Mouse (Mus musculus) ES-E14 (cell line): Measurements from ENCODE around the gene Aamp. TPM values are rescaled to one million over a fixed set of nuclear protein-coding genes. Genes with fewer than 3 reads are reported as not detected.

ENCODE experiments used
- DNase-seq: peaks from one replicate; pipeline ENCODE4 v3.0.0-alpha.2; 2013; ENCODE audit warnings: low read depth, low spot score
- H3K27ac ChIP-seq: 2 replicates; pipeline ENCODE4 v1.5.1; 2012; ENCODE audit warnings: low read depth, mild to moderate bottlenecking, low read length, moderate library complexity, mixed read lengths; ENCODE audit not compliant: poor library complexity, insufficient read depth, severe bottlenecking
- H3K36me3 ChIP-seq: 2 replicates; pipeline ENCODE4 v1.6.1; 2012; ENCODE audit warnings: mild to moderate bottlenecking, low read length, moderate library complexity, mixed read lengths; ENCODE audit not compliant: control insufficient read depth, poor library complexity, insufficient read depth, severe bottlenecking
- H3K4me1 ChIP-seq, 2 experiments: fragments of 150-350 bp in 1 of 2; sonication (generic) in 1 of 2; 2 replicates each; pipeline ENCODE4 v1.6.1; 2012; ENCODE audit warnings: low read length in 2 of 2, mild to moderate bottlenecking in 1 of 2, mixed read lengths in 1 of 2; ENCODE audit not compliant: control insufficient read depth in 2 of 2, insufficient read depth in 2 of 2, poor library complexity in 1 of 2
- H3K4me3 ChIP-seq, 2 experiments: fragments of 150-350 bp in 1 of 2; sonication (generic) in 1 of 2; 2 replicates each; pipeline ENCODE4 v1.5.1; 2012; ENCODE audit warnings: low read length in 2 of 2, low read depth in 1 of 2, mild to moderate bottlenecking in 1 of 2, mixed read lengths in 1 of 2; ENCODE audit not compliant: insufficient read depth in 1 of 2, poor library complexity in 1 of 2, severe bottlenecking in 1 of 2
- H3K9ac ChIP-seq: 2 replicates; pipeline ENCODE4 v1.6.1; 2012; ENCODE audit warnings: low read depth, mild to moderate bottlenecking, low read length, mixed read lengths; ENCODE audit not compliant: poor library complexity, insufficient read depth, severe bottlenecking
- H3K9me3 ChIP-seq: fragments of 150-350 bp; sonication (generic); 2 replicates; pipeline ENCODE4 v1.6.1; 2012; ENCODE audit warnings: low read depth, mild to moderate bottlenecking, low read length; ENCODE audit not compliant: control insufficient read depth, insufficient read depth
- CHD2 ChIP-seq: IDR thresholded peaks from 2 replicates; pipeline ENCODE4 v1.6.1; 2014; ENCODE audit warnings: mild to moderate bottlenecking, low read depth, low read length, inconsistent platforms
- HCFC1 ChIP-seq: IDR thresholded peaks from 2 replicates; pipeline ENCODE4 v1.6.1; 2012; ENCODE audit warnings: low read length, inconsistent platforms, borderline replicate concordance; ENCODE audit not compliant: insufficient read depth
- MAFK ChIP-seq: IDR thresholded peaks from 2 replicates; pipeline ENCODE4 v1.6.1; 2014; ENCODE audit warnings: mild to moderate bottlenecking, low read depth, low read length, inconsistent platforms; ENCODE audit not compliant: insufficient read depth
- ZC3H11A ChIP-seq: IDR thresholded peaks from 2 replicates; pipeline ENCODE4 v1.6.1; 2012; ENCODE audit warnings: low read depth, mild to moderate bottlenecking, inconsistent platforms, low read length, borderline replicate concordance
- ZNF384 ChIP-seq: IDR thresholded peaks from 2 replicates; pipeline ENCODE4 v1.6.1; 2012; ENCODE audit warnings: low read depth, low read length, inconsistent platforms
- in situ Hi-C, 2 experiments: fragments of 600-800 bp; cut with MboI; formaldehyde crosslinking; loops; one replicate each; pipeline ENCODE4 v1.15.1; 2025; ENCODE audit warnings: low sequenced_read_pairs in 2 of 2, inconsistent platforms in 1 of 2; ENCODE audit not compliant: unreplicated experiment in 2 of 2
- total RNA-seq: library from RNA; depleted of rRNA; stranded (reverse); fragments of 300-350 nt; gene quantifications from 2 replicates; pipeline ENCODE4 v1.2.3, GENCODE M21; 2012

Aamp gene
- total RNA-seq, 1 experiment: 138 TPM

DNA sequence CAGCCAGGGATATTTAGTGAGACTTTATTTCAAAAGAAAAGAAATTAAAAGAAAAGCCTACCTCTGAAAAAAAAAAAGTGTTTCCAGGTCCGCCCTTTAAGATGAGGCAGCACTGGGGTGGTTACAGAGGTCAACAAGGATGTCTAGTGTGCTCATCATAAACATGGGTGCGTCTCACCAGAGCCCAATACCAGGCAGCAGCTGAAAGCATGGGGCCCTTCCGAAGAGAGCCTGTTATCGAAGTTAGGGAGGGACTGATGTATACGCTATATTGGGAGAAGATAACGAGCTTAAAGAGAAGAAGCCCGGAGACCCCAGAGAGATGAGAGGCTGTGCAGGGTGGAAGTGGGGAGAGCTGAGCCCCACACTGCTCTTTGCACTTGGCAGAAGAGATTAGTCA lies 45.4 kb downstream of the Aamp start:
- no peak overlapping the region for H3K27ac ChIP-seq
- no peak overlapping the region for H3K4me3 ChIP-seq
- no peak for DNase-seq
- peaks cover 2% of the 10 kb centered on the region; the same call in 1 of the 2 replicates for H3K36me3 ChIP-seq
- peaks cover 5 to 11% of the 10 kb centered on the region in 2 experiments for H3K4me1 ChIP-seq
- H3K9ac ChIP-seq: 0 out of 2 replicates have a peak overlapping the region, but pooled peaks have one; percentile 19
- no peaks in the 10 kb centered on the region for H3K9me3 ChIP-seq
- in situ Hi-C loops: no loop called here
- no peak for TF ChIP-seq MAFK
- no peak for TF ChIP-seq CHD2
- TF ChIP-seq ZNF384: no peak

DNA sequence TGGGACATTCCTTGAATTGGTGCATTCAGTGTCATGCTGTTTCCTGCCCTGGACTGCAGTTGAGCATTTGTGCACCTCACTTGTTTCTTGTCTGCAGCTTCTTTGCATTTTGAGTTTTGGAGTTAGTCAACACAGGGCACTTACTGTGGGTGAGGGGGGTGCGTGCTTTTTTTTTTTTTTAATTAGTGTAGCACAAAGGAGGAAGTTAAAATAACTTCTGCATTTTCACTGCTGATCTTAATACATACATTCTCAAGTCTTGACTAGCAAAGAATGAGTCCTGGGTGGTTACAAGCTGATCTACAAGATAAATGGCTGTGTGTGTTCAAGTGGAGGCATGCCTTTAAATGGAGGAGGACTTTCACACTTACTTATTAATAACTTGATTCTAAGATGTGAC lies 46.4 kb downstream of the Aamp start:
- no peak overlapping the region for H3K9ac ChIP-seq
- peaks cover 5 to 9% of the 10 kb centered on the region in 2 experiments; a peak in 3 of 4 replicates for H3K4me1 ChIP-seq
- peak overlapping the region; percentile 93 to 95; a peak in 2 of 4 replicates for H3K4me3 ChIP-seq
- no peak for TF ChIP-seq HCFC1
- no peak for TF ChIP-seq CHD2
- no peak for TF ChIP-seq ZNF384
- TF ChIP-seq MAFK: no peak
- no peak for TF ChIP-seq ZC3H11A
- H3K9me3 ChIP-seq: no peaks in the 10 kb centered on the region
- in situ Hi-C loops: no loop called here
- peaks cover 2% of the 10 kb centered on the region; the same call in 1 of the 2 replicates for H3K36me3 ChIP-seq
- H3K27ac ChIP-seq: no peak overlapping the region
- no peak for DNase-seq

DNA sequence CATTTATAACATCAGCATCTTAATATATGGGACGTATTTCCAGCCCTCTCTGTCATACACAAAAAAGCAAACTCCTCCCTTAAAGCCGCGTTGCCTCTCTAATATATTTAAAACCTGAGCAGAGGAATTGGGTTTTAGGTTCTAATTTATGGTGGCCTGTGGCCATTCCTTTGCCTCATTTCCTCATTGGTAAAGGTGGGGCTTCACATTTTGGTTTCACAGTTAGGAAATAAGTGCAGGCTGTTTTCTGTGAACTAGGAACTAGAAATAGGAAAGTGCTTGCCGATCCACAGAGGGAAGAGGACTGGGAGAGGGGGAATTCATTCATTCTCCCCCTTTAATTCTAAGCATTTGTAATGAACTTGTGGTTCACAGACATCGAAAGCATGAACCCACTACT lies 46.9 kb downstream of the Aamp start:
- peaks cover 2% of the 10 kb centered on the region; the same call in 1 of the 2 replicates for H3K36me3 ChIP-seq
- in situ Hi-C loops: no loop called here
- peaks cover 5 to 9% of the 10 kb centered on the region in 2 experiments; a peak in 3 of 4 replicates for H3K4me1 ChIP-seq
- peak overlapping the region; percentile 93 to 95; a peak in 3 of 4 replicates for H3K4me3 ChIP-seq
- no peak for TF ChIP-seq CHD2
- TF ChIP-seq HCFC1: no peak
- no peak for TF ChIP-seq MAFK
- TF ChIP-seq ZC3H11A: no peak
- no peak for TF ChIP-seq ZNF384
- no peak for DNase-seq
- H3K9ac ChIP-seq: peak overlapping the region; percentile 25; the same call in 1 of the 2 replicates
- no peak overlapping the region for H3K27ac ChIP-seq
- no peaks in the 10 kb centered on the region for H3K9me3 ChIP-seq

DNA sequence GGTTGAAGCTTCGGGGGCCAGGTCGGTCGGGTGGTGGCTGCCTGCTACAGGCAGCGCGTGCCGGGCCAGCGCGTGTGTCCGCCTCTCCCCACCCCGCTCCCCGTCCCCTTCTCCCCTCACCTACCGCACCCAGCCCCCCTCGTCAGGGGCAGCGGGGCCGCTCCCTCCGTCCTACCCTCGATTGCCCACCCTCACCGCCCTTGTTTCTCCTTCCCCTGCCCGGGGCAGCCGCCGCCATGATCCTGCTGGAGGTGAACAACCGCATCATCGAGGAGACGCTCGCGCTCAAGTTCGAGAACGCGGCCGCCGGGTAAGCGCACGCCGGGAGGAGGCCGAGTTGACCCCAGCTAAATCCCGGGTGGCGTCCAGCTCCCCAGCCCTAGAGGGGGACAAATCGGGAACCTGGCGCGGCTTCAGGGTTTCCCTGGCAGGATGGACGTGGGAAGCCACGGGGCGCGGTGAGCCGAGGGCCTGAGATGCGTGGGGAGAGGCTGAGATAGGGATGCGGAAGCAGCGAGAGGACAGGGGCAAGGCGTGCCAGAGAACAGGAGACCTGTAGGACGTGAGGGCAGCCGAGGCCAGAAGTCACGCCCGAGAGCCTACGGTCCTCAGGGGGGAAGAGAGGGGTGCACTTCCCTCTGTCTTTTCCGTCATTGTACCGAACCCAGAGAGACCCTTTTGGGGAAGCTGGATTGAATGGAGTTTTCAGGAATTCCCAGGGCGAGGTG lies 47.8 kb downstream of the Aamp start:
- Histone ChIP-seq H3K4me1 (peaks cover 5 to 9% of the 10 kb centered on the region in 2 experiments; a peak in 3 of 4 replicates), H3K9ac (peak overlapping the region; percentile 91), H3K9me3 (no peaks in the 10 kb centered on the region), H3K27ac (peak overlapping the region; percentile 56), H3K36me3 (peaks cover 2% of the 10 kb centered on the region; the same call in 1 of the 2 replicates), H3K4me3 (peak overlapping the region; percentile 93 to 95)
- no peak for TF ChIP-seq HCFC1
- TF ChIP-seq ZNF384: no peak
- TF ChIP-seq MAFK: no peak
- TF ChIP-seq ZC3H11A: no peak
- no peak for TF ChIP-seq CHD2
- in situ Hi-C loops: no loop called here
- no peak for DNase-seq
